Mouse (Mus musculus) T-helper 1 cell (primary cell): ENCODE results near the gene Slc44a5.

Experiments
- in situ Hi-C: fragments of 300-600 bp; cut with MboI, MseI; formaldehyde crosslinking; loops from one replicate; pipeline ENCODE4 v1.15.1; 2025; ENCODE audit warnings: high pct_unique_total_duplicates

Slc44a5 gene

GRCm38 (mm10) chr3:154165882-154166281 lies 192.6 kb downstream of the Slc44a5 start:
- in situ Hi-C loops, result no loop called here

DNA sequence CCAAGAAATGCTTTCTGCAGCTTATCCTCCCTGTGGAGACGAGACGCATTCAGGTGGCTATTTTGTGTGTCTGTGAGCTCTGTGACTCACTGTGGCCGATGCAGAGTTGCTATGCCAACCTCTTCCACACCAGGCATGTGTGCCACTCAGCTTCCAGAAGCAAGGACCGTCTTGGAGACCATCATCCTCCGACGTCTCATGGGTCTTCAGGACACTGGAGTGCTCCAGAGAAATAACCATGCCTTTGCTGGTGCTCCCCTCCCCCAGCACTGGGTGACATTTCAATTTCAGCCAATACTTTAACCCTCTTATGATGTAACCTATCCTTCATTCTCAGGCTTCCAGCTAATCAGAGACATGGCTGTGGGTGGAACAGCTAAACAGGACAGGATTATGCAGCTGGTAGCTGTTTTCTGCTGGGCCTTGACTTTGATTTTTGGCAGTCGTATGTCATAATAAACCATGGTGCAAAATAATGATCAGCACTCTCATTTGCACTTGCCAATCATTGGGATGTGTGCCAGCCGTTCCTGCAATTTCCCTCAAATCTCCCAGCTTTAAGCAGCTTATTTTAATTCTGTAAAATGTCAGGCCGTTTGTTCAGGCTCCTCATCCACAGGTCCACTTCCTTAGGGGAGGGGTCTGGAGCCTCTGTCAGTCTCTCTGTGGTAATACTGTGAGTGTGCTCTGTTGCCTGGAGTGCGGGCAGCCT lies 198.8 kb downstream of the Slc44a5 start:
- in situ Hi-C loops, result no loop called here

- in situ Hi-C loops, result no loop called here
These were observed 199.3 kb downstream of the Slc44a5 start for GRCm38 (mm10) chr3:154172593-154172965.

GRCm38 (mm10) chr3:154173556-154173955 lies 200.3 kb downstream of the Slc44a5 start:
- in situ Hi-C loops, result no loop called here

- in situ Hi-C loops, result no loop called here
These were observed 200.8 kb downstream of the Slc44a5 start for GRCm38 (mm10) chr3:154174031-154174430.

GRCm38 (mm10) chr3:154174766-154175165 lies 201.5 kb downstream of the Slc44a5 start:
- in situ Hi-C loops, result no loop called here

GRCm38 (mm10) chr3:154177665-154178305 lies 204.5 kb downstream of the Slc44a5 start:
- in situ Hi-C loops, result no loop called here

DNA sequence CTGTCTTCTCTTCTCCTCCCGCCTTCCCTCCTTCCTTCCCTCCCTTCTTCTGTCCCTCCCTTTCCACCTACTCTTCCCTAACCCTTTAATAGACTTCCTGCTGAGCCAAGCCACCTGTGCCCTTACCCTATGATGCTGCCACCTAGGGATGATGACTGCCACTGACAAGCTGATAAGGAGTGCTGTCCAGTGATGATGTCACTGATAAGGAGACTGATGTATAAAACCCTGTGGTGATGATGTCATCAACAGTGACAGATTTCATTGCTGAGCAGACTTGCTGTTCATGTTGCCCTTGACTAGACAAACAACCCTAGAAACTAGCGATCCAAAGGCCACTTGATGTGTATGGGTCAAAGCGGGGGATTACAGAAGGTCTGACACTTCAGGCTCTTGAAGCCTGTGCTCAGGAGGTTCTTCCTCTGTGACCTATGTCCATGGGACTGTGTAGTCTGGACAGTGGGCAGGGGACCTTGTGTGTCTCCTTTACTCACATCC lies 206.2 kb downstream of the Slc44a5 start:
- in situ Hi-C loops, result no loop called here

- in situ Hi-C loops, result loop anchor here (10.0 kb wide), 1 partner anchor 508 kb away; no protein-coding TSS in a partner anchor
These were observed 209.8 kb downstream of the Slc44a5 start for GRCm38 (mm10) chr3:154182987-154183386.

- in situ Hi-C loops, result loop anchor here (10.0 kb wide), 1 partner anchor 509 kb away; no protein-coding TSS in a partner anchor
These were observed 210.7 kb downstream of the Slc44a5 start for GRCm38 (mm10) chr3:154183957-154184356.

DNA sequence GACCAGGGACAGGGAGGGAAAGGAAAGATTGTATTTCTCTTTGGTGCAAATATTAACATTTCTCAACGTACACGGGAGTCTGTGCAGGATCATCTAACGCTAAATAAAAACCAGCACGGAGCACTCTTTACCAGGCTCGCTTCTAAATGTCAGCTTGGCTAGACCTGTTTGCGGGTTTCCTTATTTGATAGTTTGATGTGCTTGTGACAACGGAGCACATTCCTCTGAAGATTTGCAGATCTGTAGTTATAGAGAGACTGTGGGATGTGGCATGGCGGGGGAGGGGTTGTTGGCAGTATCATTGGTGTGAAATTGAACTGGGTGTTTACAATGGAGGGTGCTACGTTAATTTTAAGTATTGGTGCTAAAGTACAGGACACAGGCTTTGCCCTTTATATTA lies 215.4 kb downstream of the Slc44a5 start:
- in situ Hi-C loops, result loop anchor here (10.0 kb wide), 1 partner anchor 514 kb away; no protein-coding TSS in a partner anchor

- in situ Hi-C loops, result no loop called here
These were observed 219.2 kb downstream of the Slc44a5 start for GRCm38 (mm10) chr3:154192328-154193030.

- in situ Hi-C loops, result no loop called here
These were observed 220.1 kb downstream of the Slc44a5 start for GRCm38 (mm10) chr3:154193189-154193840.

DNA sequence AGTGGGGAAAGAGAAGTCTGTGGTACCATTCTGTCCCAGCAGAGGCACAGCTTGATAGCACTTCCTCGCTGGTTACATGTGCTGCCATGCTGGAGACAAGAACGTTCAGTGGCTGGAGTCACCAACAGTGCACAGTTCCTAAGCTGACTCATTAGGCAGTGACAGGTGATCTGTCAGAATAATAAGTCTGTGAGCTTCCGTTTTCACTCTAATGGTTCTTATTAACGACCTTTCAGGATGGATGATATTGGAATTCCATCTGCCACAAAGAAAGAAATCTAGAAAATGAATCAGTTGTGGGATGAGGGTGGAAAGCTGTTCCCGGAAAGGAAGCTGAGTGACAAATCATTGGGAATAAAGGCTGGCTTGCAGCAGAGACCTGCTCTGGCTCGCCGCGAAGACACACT lies 227.2 kb downstream of the Slc44a5 start:
- in situ Hi-C loops, result no loop called here

DNA sequence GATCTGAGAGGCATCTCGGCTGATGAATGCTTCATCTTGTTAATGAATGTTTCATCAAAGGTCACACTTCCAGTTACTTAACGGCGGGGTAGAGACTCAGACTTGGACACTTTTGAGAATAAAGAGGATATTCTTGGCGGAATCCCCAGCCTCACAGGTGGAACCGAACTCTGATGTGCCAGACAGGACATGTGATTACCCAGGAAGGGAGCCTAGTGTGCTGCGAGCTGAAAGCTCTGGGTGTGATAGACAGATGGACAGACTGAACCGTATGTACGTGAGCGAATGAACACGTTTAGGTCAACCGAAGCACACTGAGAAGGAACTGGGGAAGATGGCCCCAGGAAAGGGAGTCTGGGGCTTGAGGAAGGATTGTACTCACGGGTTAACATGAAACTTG lies 228.6 kb downstream of the Slc44a5 start:
- in situ Hi-C loops, result no loop called here

GRCm38 (mm10) chr3:154202383-154202782 lies 229.1 kb downstream of the Slc44a5 start:
- in situ Hi-C loops, result no loop called here

DNA sequence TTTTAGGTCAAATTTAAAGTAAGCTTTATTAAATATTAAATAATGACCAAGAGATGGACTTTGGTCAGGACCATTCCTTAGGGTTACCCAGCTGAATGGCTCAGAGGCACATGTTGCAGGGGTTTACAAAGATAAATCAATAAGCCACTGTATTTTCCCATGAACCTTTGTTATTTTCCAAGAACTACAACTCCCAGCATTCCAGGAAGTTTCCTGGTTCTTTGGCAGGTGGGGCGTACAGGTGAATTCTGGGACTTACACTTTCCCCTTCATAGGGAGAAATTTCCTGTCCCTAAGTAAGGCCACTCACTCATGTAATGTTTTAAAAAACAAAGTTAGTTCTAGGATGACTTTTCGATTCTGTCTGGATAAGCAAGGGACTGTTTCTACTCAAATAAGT lies 235.2 kb downstream of the Slc44a5 start:
- in situ Hi-C loops, result no loop called here

DNA sequence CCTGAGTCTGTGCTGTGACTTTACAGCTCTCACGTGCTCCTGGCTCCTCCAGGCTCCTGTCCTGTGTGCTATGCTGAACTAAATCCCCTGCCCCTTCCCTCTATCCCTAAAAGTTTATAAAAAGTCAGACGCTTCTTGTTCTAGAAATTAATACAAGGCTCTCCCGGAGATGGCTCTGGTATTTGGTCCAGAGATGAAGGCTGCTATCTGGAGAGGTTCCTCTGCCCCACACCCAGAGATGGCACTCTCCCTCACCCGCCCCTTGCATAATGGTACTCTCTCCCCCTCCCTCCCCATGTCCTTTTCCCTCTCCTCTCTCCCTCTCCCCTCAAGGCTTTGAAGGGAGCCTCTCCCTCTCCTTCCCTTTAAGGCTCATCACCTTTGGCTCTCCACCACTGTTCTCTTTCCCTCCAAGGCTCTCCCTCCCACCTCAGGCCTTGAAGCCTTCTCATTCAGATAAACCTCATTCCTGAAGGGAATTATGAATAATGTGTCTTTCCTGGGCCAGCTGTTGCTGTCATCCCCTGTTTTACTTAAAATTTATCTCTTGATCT lies 236.0 kb downstream of the Slc44a5 start:
- in situ Hi-C loops, result no loop called here

GRCm38 (mm10) chr3:154209776-154210430 lies 236.7 kb downstream of the Slc44a5 start:
- in situ Hi-C loops, result loop anchor here (10.0 kb wide), 1 partner anchor 395 kb away; no protein-coding TSS in a partner anchor

DNA sequence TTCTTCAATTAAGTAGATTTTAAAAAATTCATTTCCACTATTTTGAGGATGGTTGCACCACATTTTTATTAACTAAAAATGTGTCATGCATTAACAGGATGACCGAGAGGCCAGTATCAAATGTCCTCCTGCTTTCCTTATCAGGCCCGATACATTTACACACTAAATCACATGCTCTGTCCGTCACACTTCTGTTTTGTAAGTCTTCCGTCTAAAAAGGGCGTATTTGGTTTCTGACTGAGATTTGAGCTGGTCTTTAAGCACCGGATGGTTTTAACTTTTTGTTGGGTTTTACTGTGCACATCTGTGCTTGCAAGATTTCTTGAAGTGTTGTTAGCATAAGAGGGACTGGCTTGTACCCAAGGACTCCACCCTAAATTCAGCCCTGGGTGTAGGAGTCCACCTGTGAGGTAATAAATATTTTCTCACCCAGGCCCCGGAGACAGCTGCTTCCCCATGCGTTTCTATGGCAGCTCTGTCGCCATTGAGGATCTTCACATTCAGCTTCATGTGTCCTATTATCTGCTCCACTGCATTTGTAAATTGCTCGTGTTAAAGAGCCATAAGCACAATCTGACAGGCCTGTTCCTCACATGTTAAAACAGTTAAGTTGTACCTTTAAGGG lies 237.3 kb downstream of the Slc44a5 start:
- in situ Hi-C loops, result loop anchor here (10.0 kb wide), 1 partner anchor 396 kb away; no protein-coding TSS in a partner anchor
